Mouse (Mus musculus): ENCODE measurements around the gene Kdm4a. TPM values are rescaled to one million over a fixed set of nuclear protein-coding genes. Genes with fewer than 3 reads are reported as not detected.

The Kdm4a gene
- polyA plus RNA-seq, 1 experiment from 2014 or later: 26.3 TPM

GRCm38 (mm10) chr4:118198606-118199005, 18.8 kb upstream of the Kdm4a start:
- H3K27ac ChIP-seq (replicated peaks): no peak overlapping the region
- no peaks in the 10 kb centered on the region for H3K27me3 ChIP-seq (ENCODE audit: low read depth, poor library complexity, severe bottlenecking)
- no peaks in the 10 kb centered on the region for H3K9me3 ChIP-seq (replicated peaks)
- 76% methylated on average over 3 of the region's 3 CpGs for WGBS
- no peak overlapping the region for H3K4me3 ChIP-seq
- H3K4me1 ChIP-seq: peaks cover under 1% of the 10 kb centered on the region; the same call in 1 of the 2 replicates
- no peak for DNase-seq (ENCODE audit: low spot score)
- H3K36me3 ChIP-seq: no peaks in the 10 kb centered on the region

DNA sequence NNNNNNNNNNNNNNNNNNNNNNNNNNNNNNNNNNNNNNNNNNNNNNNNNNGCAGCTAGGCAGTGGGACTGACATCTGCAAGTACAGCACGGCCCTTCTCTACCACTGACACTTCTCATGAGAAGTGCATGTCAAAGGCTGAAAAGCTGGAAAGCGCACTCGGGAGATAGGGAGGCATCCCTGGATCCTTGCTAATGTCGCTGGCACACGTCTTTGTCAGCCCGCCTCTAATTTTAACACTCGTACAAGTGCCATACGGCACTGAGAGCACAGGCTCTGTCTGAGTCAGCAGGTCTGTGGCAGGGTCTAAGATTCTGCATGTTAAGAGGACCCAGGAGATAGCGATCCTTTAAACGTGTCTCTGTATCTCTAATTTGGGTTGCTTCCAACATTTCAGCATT, 16.3 kb upstream of the Kdm4a start:
- H3K4me3 ChIP-seq: no peak overlapping the region
- WGBS: 93% methylated on average over 10 of the region's 10 CpGs
- no peak overlapping the region for H3K27ac ChIP-seq (replicated peaks)
- no peaks in the 10 kb centered on the region for H3K27me3 ChIP-seq (ENCODE audit: low read depth, poor library complexity, severe bottlenecking)
- DNase-seq (ENCODE audit: low spot score): no peak
- H3K36me3 ChIP-seq: no peaks in the 10 kb centered on the region
- H3K4me1 ChIP-seq: peaks cover 3% of the 10 kb centered on the region; the same call in 1 of the 2 replicates
- no peaks in the 10 kb centered on the region for H3K9me3 ChIP-seq (replicated peaks)

GRCm38 (mm10) chr4:118180301-118181080, 648 bp upstream of the Kdm4a start:
- Histone ChIP-seq H3K27ac (replicated peaks) (peak overlapping the region; percentile 93), H3K9me3 (replicated peaks) (no peaks in the 10 kb centered on the region), H3K36me3 (peaks cover 20% of the 10 kb centered on the region), H3K4me3 (peak overlapping the region; percentile 83), H3K4me1 (peaks cover 18% of the 10 kb centered on the region), H3K27me3 (ENCODE audit: low read depth, poor library complexity, severe bottlenecking) (no peaks in the 10 kb centered on the region)
- DNase-seq (ENCODE audit: low spot score): no peak
- WGBS: 18% methylated on average over 17 of the region's 17 CpGs

DNA sequence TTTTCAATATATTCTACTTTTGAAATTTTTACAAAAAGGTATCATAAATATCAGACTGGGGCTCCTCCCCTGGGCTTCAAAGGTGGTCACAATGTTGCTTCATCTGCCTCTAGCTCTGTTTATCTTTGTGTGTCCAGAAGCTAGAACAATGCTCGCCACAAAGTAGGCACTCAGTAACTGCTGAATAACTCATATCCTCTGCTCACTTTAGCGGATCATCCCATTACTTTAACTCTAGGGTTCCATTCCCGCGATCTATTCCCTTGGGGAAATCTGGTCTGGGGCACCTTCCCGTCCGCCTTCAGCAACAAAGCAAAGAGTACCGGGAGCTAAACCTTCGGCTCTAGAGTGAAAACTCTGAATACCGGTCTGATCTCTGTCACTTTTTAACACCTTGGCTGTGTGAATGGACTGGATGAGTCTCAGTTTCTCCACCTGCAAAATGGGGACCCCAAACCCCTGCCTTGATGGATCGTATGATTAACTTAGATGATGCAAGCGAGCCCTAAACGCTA, 834 bp downstream of the Kdm4a start:
- no peaks in the 10 kb centered on the region for H3K9me3 ChIP-seq (replicated peaks)
- 4% methylated on average over 12 of the region's 12 CpGs for WGBS
- H3K4me3 ChIP-seq: peak overlapping the region; percentile 83
- DNase-seq (ENCODE audit: low spot score): no peak
- peaks cover 35% of the 10 kb centered on the region for H3K36me3 ChIP-seq
- peak overlapping the region; percentile 93 for H3K27ac ChIP-seq (replicated peaks)
- peaks cover 18% of the 10 kb centered on the region for H3K4me1 ChIP-seq
- no peaks in the 10 kb centered on the region for H3K27me3 ChIP-seq (ENCODE audit: low read depth, poor library complexity, severe bottlenecking)

DNA sequence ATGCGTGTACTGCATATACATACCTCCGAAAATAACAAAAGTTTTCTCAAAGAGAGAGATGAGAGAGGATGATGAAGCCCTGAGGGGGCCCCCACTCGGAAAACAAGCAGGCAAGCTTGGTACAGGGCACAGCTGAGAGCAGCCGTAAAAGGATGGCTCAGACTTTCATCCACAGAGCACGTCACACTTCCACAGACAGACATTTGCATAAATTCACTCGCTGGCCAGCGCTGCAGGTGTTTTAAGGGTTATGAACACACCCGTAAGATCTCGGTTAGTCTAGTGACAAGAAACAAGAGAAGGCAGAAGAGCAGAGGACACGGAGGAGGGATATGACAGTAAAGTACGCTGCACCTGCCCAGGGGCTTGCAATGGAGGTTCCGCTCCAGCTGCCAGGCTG, 7.4 kb downstream of the Kdm4a start:
- H3K36me3 ChIP-seq: peaks cover 100% of the 10 kb centered on the region

DNA sequence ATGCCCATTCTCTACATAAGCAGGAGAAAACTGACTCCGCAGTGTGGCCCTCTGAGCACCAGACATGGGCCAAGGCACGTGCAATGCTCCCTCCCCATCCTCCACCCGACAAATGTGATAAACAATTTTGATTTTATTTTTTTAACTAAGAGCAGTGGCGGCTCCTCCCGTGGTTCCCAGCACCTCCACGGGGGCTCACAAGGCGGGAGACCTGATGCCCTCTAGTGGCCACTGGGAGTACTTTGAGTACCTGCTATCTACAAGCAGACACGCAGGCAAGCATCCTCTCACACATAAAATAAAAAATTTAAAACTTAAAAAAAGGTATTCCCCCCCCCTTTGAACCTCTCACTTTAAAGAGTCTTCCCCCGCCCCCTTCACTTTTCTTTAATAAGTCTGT, 8.8 kb downstream of the Kdm4a start:
- Histone ChIP-seq H3K9me3 (replicated peaks) (no peaks in the 10 kb centered on the region), H3K27ac (replicated peaks) (no peak overlapping the region), H3K4me1 (no peaks in the 10 kb centered on the region), H3K4me3 (no peak overlapping the region), H3K36me3 (peaks cover 100% of the 10 kb centered on the region), H3K27me3 (ENCODE audit: low read depth, poor library complexity, severe bottlenecking) (no peaks in the 10 kb centered on the region)
- peak; percentile 25 for DNase-seq (ENCODE audit: low spot score)
- WGBS: 87% methylated on average over 9 of the region's 9 CpGs

More for the DNA sequence above, 7.4 kb downstream of the Kdm4a start:
- WGBS: 94% methylated on average over 12 of the region's 12 CpGs
- Histone ChIP-seq H3K27me3 (ENCODE audit: low read depth, poor library complexity, severe bottlenecking) (no peaks in the 10 kb centered on the region), H3K27ac (replicated peaks) (no peak overlapping the region), H3K4me1 (no peaks in the 10 kb centered on the region), H3K9me3 (replicated peaks) (no peaks in the 10 kb centered on the region), H3K4me3 (no peak overlapping the region)
- DNase-seq (ENCODE audit: low spot score): no peak

DNA sequence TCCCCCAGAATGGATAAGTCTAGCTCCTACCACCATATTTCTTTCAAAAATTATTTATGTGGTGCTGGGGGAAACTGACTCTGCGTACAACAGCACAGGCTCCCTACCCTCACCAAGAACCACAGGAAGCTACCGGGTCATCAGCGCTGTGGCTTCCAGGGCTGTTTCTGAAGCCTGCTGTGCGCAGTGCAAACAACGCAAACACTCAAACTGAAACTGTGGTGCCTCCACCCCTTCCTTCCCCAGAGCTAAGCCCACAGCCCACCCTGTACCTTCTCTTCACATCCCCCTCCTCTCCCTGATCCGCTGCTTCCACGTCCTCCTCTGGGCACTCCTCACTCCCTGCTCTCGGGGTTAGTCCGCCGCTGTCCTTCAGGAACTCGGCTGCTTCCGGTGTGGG, 17.7 kb downstream of the Kdm4a start:
- Histone ChIP-seq H3K36me3 (peaks cover 99% of the 10 kb centered on the region), H3K4me3 (no peak overlapping the region), H3K9me3 (replicated peaks) (no peaks in the 10 kb centered on the region), H3K4me1 (no peaks in the 10 kb centered on the region), H3K27ac (replicated peaks) (no peak overlapping the region), H3K27me3 (ENCODE audit: low read depth, poor library complexity, severe bottlenecking) (no peaks in the 10 kb centered on the region)
- WGBS: 95% methylated on average over 12 of the region's 12 CpGs
- no peak for DNase-seq (ENCODE audit: low spot score)

GRCm38 (mm10) chr4:118157666-118158065, 22.2 kb downstream of the Kdm4a start:
- Histone ChIP-seq H3K27ac (replicated peaks) (no peak overlapping the region), H3K27me3 (ENCODE audit: low read depth, poor library complexity, severe bottlenecking) (no peaks in the 10 kb centered on the region), H3K9me3 (replicated peaks) (no peaks in the 10 kb centered on the region), H3K4me1 (no peaks in the 10 kb centered on the region), H3K4me3 (no peak overlapping the region), H3K36me3 (peaks cover 99% of the 10 kb centered on the region)
- no peak for DNase-seq (ENCODE audit: low spot score)
- 95% methylated on average over 3 of the region's 3 CpGs for WGBS

GRCm38 (mm10) chr4:118156559-118156958, 23.3 kb downstream of the Kdm4a start:
- no peaks in the 10 kb centered on the region for H3K9me3 ChIP-seq (replicated peaks)
- no peak overlapping the region for H3K27ac ChIP-seq (replicated peaks)
- DNase-seq (ENCODE audit: low spot score): no peak
- WGBS: 89% methylated on average over 15 of the region's 15 CpGs
- H3K36me3 ChIP-seq: peaks cover 99% of the 10 kb centered on the region
- H3K27me3 ChIP-seq (ENCODE audit: low read depth, poor library complexity, severe bottlenecking): no peaks in the 10 kb centered on the region
- H3K4me3 ChIP-seq: no peak overlapping the region
- no peaks in the 10 kb centered on the region for H3K4me1 ChIP-seq

DNA sequence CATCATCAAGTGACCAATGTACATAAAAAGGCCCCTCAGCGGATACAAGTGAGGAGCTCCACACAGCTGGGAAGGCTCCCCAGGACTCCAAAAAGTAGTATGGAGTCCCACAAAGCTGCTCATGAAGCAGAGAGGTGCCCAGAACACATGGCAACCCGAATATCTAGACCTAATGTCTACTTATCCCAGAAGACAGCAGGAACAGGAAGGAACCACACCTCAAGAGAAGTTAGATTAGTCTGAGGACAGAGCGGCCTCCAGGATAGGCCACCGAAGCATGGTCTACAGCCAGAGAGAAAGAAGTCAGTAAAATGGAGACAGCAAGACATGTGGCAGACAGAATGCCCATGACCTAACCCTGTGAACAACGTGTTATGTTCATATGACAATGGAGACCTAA, 25.0 kb downstream of the Kdm4a start:
- no peaks in the 10 kb centered on the region for H3K27me3 ChIP-seq (ENCODE audit: low read depth, poor library complexity, severe bottlenecking)
- H3K4me3 ChIP-seq: no peak overlapping the region
- H3K4me1 ChIP-seq: no peaks in the 10 kb centered on the region
- 94% methylated on average over 5 of the region's 5 CpGs for WGBS
- DNase-seq (ENCODE audit: low spot score): no peak
- H3K9me3 ChIP-seq (replicated peaks): no peaks in the 10 kb centered on the region
- peaks cover 99% of the 10 kb centered on the region for H3K36me3 ChIP-seq
- no peak overlapping the region for H3K27ac ChIP-seq (replicated peaks)

- H3K36me3 ChIP-seq: peaks cover 100% of the 10 kb centered on the region
- no peak for DNase-seq (ENCODE audit: low spot score)
- H3K9me3 ChIP-seq (replicated peaks): no peaks in the 10 kb centered on the region
- WGBS: 93% methylated on average over 17 of the region's 17 CpGs
- no peaks in the 10 kb centered on the region for H3K27me3 ChIP-seq (ENCODE audit: low read depth, poor library complexity, severe bottlenecking)
- H3K4me3 ChIP-seq: no peak overlapping the region
- H3K4me1 ChIP-seq: no peaks in the 10 kb centered on the region
- H3K27ac ChIP-seq (replicated peaks): no peak overlapping the region
Observed at GRCm38 (mm10) chr4:118152020-118152785, 27.6 kb downstream of the Kdm4a start.

DNA sequence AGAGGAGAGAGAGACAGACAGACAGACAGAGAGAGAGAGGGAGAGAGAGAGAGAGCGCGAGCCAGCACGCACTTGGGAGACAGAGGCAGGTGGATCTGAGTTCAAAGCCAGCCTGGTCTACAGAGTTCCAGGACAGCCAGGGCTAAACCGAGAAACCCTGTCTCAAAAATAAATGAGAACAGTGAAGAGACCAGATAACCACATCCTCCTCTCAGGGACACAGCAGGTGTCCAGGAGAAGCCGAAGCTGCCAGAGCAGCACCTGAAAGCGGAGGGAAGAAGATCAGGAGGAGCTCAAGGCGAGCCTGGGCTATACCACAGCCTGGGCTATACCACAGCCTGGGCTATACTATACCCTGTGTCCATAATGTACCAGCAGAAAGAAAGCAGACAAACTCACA, 29.0 kb downstream of the Kdm4a start:
- no peak for DNase-seq (ENCODE audit: low spot score)

More for the DNA sequence above, 29.0 kb downstream of the Kdm4a start:
- no peaks in the 10 kb centered on the region for H3K9me3 ChIP-seq (replicated peaks)
- H3K27ac ChIP-seq (replicated peaks): no peak overlapping the region
- no peaks in the 10 kb centered on the region for H3K27me3 ChIP-seq (ENCODE audit: low read depth, poor library complexity, severe bottlenecking)
- no peaks in the 10 kb centered on the region for H3K4me1 ChIP-seq
- peaks cover 100% of the 10 kb centered on the region for H3K36me3 ChIP-seq
- 94% methylated on average over 7 of the region's 7 CpGs for WGBS
- no peak overlapping the region for H3K4me3 ChIP-seq

Measured in midbrain, embryonic 10.5 days (tissue).